Mouse (Mus musculus) forebrain, embryonic 12.5 days (tissue): ENCODE measurements around the gene Clspn. TPM values are rescaled to one million over a fixed set of nuclear protein-coding genes. Genes with fewer than 3 reads are reported as not detected.

ENCODE experiments used
- microRNA-seq: library from miRNA; unstranded; fragments of <30 nt; microRNA quantifications from one replicate; pipeline ENCODE4, GENCODE M21; 2017
- polyA plus RNA-seq: library from polyadenylated mRNA; unstranded; fragments of >200 nt; fragmentation: Nextera tagmentation; extraction: Ambion mirVana; gene quantifications from 2 replicates; pipeline ENCODE4 v1.2.1, GENCODE M21; 2016

Clspn gene
- polyA plus RNA-seq, 1 experiment from 2014 or later: 47.8 TPM

Small RNA genes within 50 kb of the gene (microRNA-seq; reads per million reads assigned to microRNA genes)
- 1.2 reads per million for gene Mir7119

Other genes starting within 250 kb of the Clspn start
- gene Adprhl2, start 235.2 kb upstream of the Clspn start, polyA plus RNA-seq: 68.5 and 72.4 TPM in 2 replicates
- gene Tekt2, start 231.2 kb upstream of the Clspn start, polyA plus RNA-seq: 7.7 and 10.8 TPM in 2 replicates
- gene Ago3, start 127.4 kb upstream of the Clspn start, polyA plus RNA-seq: 16.1 and 20.0 TPM in 2 replicates
- gene Ago1, start 88.4 kb upstream of the Clspn start, polyA plus RNA-seq: 20.1 and 23.4 TPM in 2 replicates
- 6.1 and 6.3 TPM in 2 replicates for gene Ago4, start 23.5 kb upstream of the Clspn start, polyA plus RNA-seq
- 1.3 and 2.6 TPM in 2 replicates for gene 5730409E04Rik, start 52.9 kb downstream of the Clspn start, polyA plus RNA-seq
- 472 and 480 TPM in 2 replicates for gene Psmb2, start 120.7 kb downstream of the Clspn start, polyA plus RNA-seq
- gene Tfap2e, start 179.3 kb downstream of the Clspn start, polyA plus RNA-seq: 0.87 and 1.2 TPM in 2 replicates
- gene Ncdn, start 196.5 kb downstream of the Clspn start, polyA plus RNA-seq: 46.4 and 52.3 TPM in 2 replicates
- gene AU040320, start 196.6 kb downstream of the Clspn start, polyA plus RNA-seq: 32.9 and 33.5 TPM in 2 replicates